Mouse (Mus musculus): Measurements from ENCODE around the gene Rxra.

Gene Rxra

GRCm38 (mm10) chr2:27771936-27772335, 95.7 kb downstream of the Rxra start:
- in situ Hi-C loops (cut with MboI; ENCODE audit: low pct_unique_long_range_greater_than_20kb in 1 of 2, low sequenced_read_pairs in 2 of 2, unreplicated experiment in 1 of 2): loop anchor here (5.0 to 10.0 kb wide), 3 partner anchors 193 to 220 kb away; no protein-coding TSS in a partner anchor

DNA sequence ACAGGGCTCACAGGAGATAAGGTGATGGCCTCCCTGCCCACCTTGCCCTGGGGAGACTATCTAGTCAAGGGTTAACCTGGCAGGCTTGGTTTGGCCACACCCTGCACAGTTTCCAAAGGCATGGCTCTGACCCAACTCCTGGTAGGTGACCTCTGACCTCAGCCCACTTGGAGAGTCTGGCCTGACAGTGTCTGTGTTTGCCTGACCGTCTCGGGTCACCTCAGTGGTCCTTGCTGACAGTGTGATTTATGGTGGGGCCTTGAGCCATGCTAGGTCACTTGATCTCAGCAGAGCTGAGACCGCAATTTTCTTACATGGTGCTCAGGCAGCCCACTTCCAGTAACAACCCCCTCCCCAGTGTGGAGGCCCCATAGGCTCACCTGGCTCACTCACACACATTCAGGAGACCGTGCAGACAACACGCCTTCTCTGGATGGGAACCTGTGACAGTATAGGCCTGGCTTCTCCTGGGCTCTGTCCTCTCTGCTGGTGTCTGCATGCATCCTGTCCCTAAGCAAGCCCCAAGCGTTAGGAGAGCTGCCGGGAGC, 96.7 kb downstream of the Rxra start:
- in situ Hi-C loops (cut with MboI; ENCODE audit: low pct_unique_long_range_greater_than_20kb in 1 of 2, low sequenced_read_pairs in 2 of 2, unreplicated experiment in 1 of 2): loop anchor here (5.0 to 10.0 kb wide), 3 partner anchors 192 to 221 kb away; no protein-coding TSS in a partner anchor

GRCm38 (mm10) chr2:27773980-27774730, 97.9 kb downstream of the Rxra start:
- in situ Hi-C loops (cut with MboI; ENCODE audit: low pct_unique_long_range_greater_than_20kb in 1 of 2, low sequenced_read_pairs in 2 of 2, unreplicated experiment in 1 of 2): loop anchor here (5.0 to 10.0 kb wide), 3 partner anchors 191 to 222 kb away; no protein-coding TSS in a partner anchor

DNA sequence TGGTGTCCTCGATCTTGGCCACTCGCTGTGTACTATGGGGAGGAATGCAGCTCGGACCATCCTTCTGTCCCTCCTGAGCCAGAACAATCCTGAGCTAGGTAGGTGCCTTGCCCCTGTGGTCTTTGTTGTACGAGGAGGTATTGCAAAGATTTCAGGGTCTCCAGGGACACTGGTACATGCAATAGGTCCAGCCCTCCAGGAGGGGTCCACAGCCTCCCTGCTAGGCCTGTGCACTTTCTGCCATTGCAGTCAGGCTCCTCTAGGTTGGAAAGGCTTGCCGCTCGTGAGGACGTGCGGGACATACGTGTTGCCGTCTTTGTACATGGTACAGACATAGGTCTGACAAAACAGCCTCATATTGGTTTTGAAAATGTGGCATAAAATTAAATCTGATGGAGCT, 98.8 kb downstream of the Rxra start:
- in situ Hi-C loops (cut with MboI; ENCODE audit: low pct_unique_long_range_greater_than_20kb in 1 of 2, low sequenced_read_pairs in 2 of 2, unreplicated experiment in 1 of 2): loop anchor here (10.0 kb wide), 2 partner anchors 190 to 210 kb away; no protein-coding TSS in a partner anchor

DNA sequence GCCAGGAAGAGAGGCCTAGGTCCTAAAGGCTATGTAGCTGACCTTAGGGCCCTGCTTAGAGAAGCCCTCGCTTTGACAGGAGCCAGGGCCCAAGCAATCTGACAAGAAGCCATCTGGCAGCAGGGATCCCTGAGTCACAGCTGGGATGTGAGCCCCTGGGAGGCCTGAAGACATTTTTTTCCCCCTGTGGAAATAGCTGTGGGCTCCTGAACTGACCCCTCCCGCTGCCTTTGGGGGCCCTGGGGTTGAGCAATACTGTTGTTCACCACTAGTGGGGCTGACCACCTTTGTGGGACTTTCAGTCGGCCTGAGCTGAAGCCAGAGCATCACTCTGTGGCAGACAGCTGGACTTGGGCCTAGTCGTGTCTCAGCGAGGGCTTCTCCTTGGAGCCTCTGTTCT, 99.4 kb downstream of the Rxra start:
- in situ Hi-C loops (cut with MboI; ENCODE audit: low pct_unique_long_range_greater_than_20kb in 1 of 2, low sequenced_read_pairs in 2 of 2, unreplicated experiment in 1 of 2): loop anchor here (10.0 kb wide), 2 partner anchors 189 to 209 kb away; no protein-coding TSS in a partner anchor

DNA sequence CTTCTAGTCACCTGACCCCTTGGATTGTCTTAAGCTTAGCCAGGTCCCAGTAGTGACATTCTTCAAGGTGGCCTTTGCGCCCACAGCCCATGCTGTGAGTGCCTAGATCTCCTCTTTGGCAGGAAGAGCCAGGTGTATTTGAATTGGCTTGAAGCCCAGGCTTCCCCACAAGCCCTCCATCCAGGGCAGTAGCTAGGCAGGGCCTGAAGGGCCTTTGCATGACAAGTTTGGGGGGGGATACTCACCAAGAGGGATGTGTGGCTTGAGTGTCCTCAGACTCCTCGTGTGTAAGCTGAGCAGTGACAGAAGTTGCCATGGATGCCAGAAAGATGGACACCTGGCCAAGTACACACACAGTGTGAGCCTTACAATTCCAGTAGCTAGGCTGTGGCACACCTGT, 101.5 kb downstream of the Rxra start:
- in situ Hi-C loops (cut with MboI; ENCODE audit: low pct_unique_long_range_greater_than_20kb in 1 of 2, low sequenced_read_pairs in 2 of 2, unreplicated experiment in 1 of 2): loop anchor here (10.0 kb wide), 2 partner anchors 187 to 207 kb away; no protein-coding TSS in a partner anchor

GRCm38 (mm10) chr2:27778289-27778688, 102.0 kb downstream of the Rxra start:
- in situ Hi-C loops (cut with MboI; ENCODE audit: low pct_unique_long_range_greater_than_20kb in 1 of 2, low sequenced_read_pairs in 2 of 2, unreplicated experiment in 1 of 2): loop anchor here (10.0 kb wide), 2 partner anchors 187 to 207 kb away; no protein-coding TSS in a partner anchor

- in situ Hi-C loops (cut with MboI; ENCODE audit: low pct_unique_long_range_greater_than_20kb in 1 of 2, low sequenced_read_pairs in 2 of 2, unreplicated experiment in 1 of 2): loop anchor here (10.0 kb wide), 2 partner anchors 185 to 205 kb away; no protein-coding TSS in a partner anchor
These were observed 103.1 kb downstream of the Rxra start for GRCm38 (mm10) chr2:27779291-27779866.

GRCm38 (mm10) chr2:27780162-27780561, 103.9 kb downstream of the Rxra start:
- in situ Hi-C loops (cut with MboI; ENCODE audit: low pct_unique_long_range_greater_than_20kb in 1 of 2, low sequenced_read_pairs in 2 of 2, unreplicated experiment in 1 of 2): no loop called here

GRCm38 (mm10) chr2:27785363-27785762, 109.1 kb downstream of the Rxra start:
- in situ Hi-C loops (cut with MboI; ENCODE audit: low pct_unique_long_range_greater_than_20kb in 1 of 2, low sequenced_read_pairs in 2 of 2, unreplicated experiment in 1 of 2): no loop called here

GRCm38 (mm10) chr2:27785973-27786417, 109.8 kb downstream of the Rxra start:
- in situ Hi-C loops (cut with MboI; ENCODE audit: low pct_unique_long_range_greater_than_20kb in 1 of 2, low sequenced_read_pairs in 2 of 2, unreplicated experiment in 1 of 2): no loop called here

GRCm38 (mm10) chr2:27791571-27791970, 115.3 kb downstream of the Rxra start:
- in situ Hi-C loops (cut with MboI; ENCODE audit: low pct_unique_long_range_greater_than_20kb in 1 of 2, low sequenced_read_pairs in 2 of 2, unreplicated experiment in 1 of 2): no loop called here

DNA sequence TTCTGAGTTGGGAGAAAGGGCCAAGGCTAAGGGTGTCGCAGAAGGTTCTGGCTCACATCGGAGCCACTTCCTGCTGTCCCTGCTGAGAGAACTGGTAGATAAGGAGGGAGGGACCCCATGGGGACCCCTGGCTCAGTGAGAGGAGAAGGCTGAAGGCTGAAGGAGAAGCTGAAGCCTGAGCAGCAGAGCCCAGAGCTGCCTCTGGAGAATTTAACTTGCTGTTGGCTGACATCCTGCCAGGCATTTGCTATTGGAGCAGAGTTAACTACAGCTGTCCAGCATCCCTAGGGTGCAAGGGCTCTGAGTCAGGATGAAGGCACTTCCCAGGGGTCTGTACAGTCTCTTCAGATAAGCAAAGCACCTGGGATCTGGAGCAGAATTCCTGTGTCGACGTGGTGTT, 122.8 kb downstream of the Rxra start:
- in situ Hi-C loops (cut with MboI; ENCODE audit: low pct_unique_long_range_greater_than_20kb in 1 of 2, low sequenced_read_pairs in 2 of 2, unreplicated experiment in 1 of 2): no loop called here

GRCm38 (mm10) chr2:27801041-27801440, 124.8 kb downstream of the Rxra start:
- in situ Hi-C loops (cut with MboI; ENCODE audit: low pct_unique_long_range_greater_than_20kb in 1 of 2, low sequenced_read_pairs in 2 of 2, unreplicated experiment in 1 of 2): no loop called here

- in situ Hi-C loops (cut with MboI; ENCODE audit: low pct_unique_long_range_greater_than_20kb in 1 of 2, low sequenced_read_pairs in 2 of 2, unreplicated experiment in 1 of 2): no loop called here
These were observed 126.3 kb downstream of the Rxra start for GRCm38 (mm10) chr2:27802493-27802892.

DNA sequence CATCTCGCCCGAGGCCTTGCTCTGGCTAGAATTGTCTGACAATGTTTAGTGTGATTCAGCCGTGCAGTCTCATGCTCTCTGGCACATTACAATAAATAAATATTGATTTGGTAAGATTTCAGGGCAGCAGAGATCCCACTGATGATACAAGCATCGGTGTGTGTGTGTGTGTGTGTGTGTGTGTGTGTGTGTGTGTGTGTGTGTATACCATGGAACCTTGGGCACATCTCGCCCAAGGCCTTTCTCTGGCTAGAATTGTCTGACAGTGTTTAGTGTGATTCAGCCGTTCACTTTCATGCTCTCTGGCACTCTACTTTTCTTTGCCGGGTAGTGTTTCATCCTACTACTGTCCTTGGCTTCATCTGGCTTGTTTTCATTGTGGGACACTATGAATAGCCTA, 130.5 kb downstream of the Rxra start:
- in situ Hi-C loops (cut with MboI; ENCODE audit: low pct_unique_long_range_greater_than_20kb in 1 of 2, low sequenced_read_pairs in 2 of 2, unreplicated experiment in 1 of 2): no loop called here

DNA sequence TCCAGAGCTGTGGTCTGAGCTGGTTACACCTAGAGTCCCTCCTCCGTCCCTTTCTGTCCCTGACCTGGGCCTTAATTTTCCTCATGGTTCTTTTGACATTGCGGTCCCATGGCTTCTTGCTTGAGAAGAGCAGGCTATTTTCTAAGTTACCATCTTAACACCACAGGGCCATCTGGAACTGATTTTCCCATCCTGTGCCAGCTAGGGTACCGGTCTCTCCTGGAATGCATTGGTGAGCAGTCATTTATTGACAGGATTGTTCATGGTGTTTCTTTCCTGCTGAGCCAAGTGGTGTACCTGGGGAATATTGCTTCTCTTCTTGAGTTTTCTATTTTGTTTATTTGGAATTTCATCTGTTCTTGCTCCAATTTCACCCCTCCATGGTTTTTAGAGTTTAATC, 131.4 kb downstream of the Rxra start:
- in situ Hi-C loops (cut with MboI; ENCODE audit: low pct_unique_long_range_greater_than_20kb in 1 of 2, low sequenced_read_pairs in 2 of 2, unreplicated experiment in 1 of 2): no loop called here

GRCm38 (mm10) chr2:27809897-27810296, 133.7 kb downstream of the Rxra start:
- in situ Hi-C loops (cut with MboI; ENCODE audit: low pct_unique_long_range_greater_than_20kb in 1 of 2, low sequenced_read_pairs in 2 of 2, unreplicated experiment in 1 of 2): no loop called here
